In genomic region chr5:120117161-120117560, GRCm38 (mm10) we compare ENCODE assay signal across 7 mouse cellular contexts. TPM values are rescaled to one million over a fixed set of nuclear protein-coding genes. Genes with fewer than 3 reads are reported as not detected.
DNase-seq lines count a peak whose midpoint lies in the region; ATAC-seq and TF ChIP-seq lines count a peak whose summit lies in the region.
"Not testable (repeated sequence)": the region's sequence is repeated elsewhere in the genome, so short reads cannot be mapped to it uniquely, and the experiment has no call there.

No protein-coding gene starts in this region.

- H3K27me3 ChIP-seq in embryonic facial prominence, embryonic 14.5 days (replicated peaks; ENCODE audit: control insufficient read depth, insufficient read depth, low read length); heart, adult 2 months (ENCODE audit: control insufficient read depth, insufficient read depth, low read length); hindbrain, embryonic 14.5 days (ENCODE audit: control insufficient read depth, insufficient read depth, low read length); liver, postnatal 0 days (ENCODE audit: insufficient read depth, low read length); midbrain, embryonic 16.5 days (ENCODE audit: control insufficient read depth, insufficient read depth, low read depth, low read length): not testable (repeated sequence)

- H3K9me3 ChIP-seq in ES-E14 (ENCODE audit: control insufficient read depth, insufficient read depth, low read depth, low read length); embryonic facial prominence, embryonic 14.5 days (ENCODE audit: control insufficient read depth, low read length); hindbrain, embryonic 14.5 days (ENCODE audit: control insufficient read depth, low read length); liver, postnatal 0 days (ENCODE audit: low read length); midbrain, embryonic 16.5 days (replicated peaks; ENCODE audit: control insufficient read depth, low read length, poor library complexity, severe bottlenecking): not testable (repeated sequence)

- not testable (repeated sequence) for H3K27ac ChIP-seq in ES-E14 (ENCODE audit: insufficient read depth, low read depth, low read length, poor library complexity, severe bottlenecking); embryonic facial prominence, embryonic 14.5 days (replicated peaks; ENCODE audit: low read depth, low read length); heart, adult 2 months; hindbrain, embryonic 14.5 days; left cerebral cortex, adult 2 months; liver, postnatal 0 days (ENCODE audit: low read depth); midbrain, embryonic 16.5 days (ENCODE audit: low read length)

- H3K4me2 ChIP-seq in embryonic facial prominence, embryonic 14.5 days (ENCODE audit: low read depth, low read length), result peak overlapping the region; percentile 94
- H3K4me2 ChIP-seq in hindbrain, embryonic 14.5 days (replicated peaks), result peak overlapping the region; percentile 91
- H3K4me2 ChIP-seq in liver, postnatal 0 days (ENCODE audit: low read depth, low read length), result peak overlapping the region; percentile 89
- H3K4me2 ChIP-seq in midbrain, embryonic 16.5 days (ENCODE audit: low read length), result peak overlapping the region; percentile 83

- H3K4me1 ChIP-seq in ES-E14 (ENCODE audit: control insufficient read depth in 2 of 2, insufficient read depth in 2 of 2, low read length in 2 of 2, poor library complexity in 1 of 2); embryonic facial prominence, embryonic 14.5 days (ENCODE audit: control insufficient read depth, insufficient read depth, low read length); heart, adult 2 months (ENCODE audit: control insufficient read depth, insufficient read depth, low read length); hindbrain, embryonic 14.5 days (replicated peaks; ENCODE audit: control insufficient read depth, insufficient read depth, low read length); midbrain, embryonic 16.5 days (ENCODE audit: control insufficient read depth, insufficient read depth, low read length): not testable (repeated sequence)
- H3K4me1 ChIP-seq in liver, postnatal 0 days (ENCODE audit: insufficient read depth), result peaks cover 12% of the 10 kb centered on the region

- peak overlapping the region; percentile 87 to 96; a peak in 3 of 4 replicates for H3K4me3 ChIP-seq in ES-E14 (ENCODE audit: insufficient read depth in 1 of 2, low read depth in 1 of 2, low read length in 2 of 2, poor library complexity in 1 of 2, severe bottlenecking in 1 of 2)
- H3K4me3 ChIP-seq in embryonic facial prominence, embryonic 14.5 days (ENCODE audit: low read depth, low read length), result peak overlapping the region; percentile 78
- peak overlapping the region; percentile 85 for H3K4me3 ChIP-seq in heart, adult 2 months
- peak overlapping the region; percentile 86 for H3K4me3 ChIP-seq in hindbrain, embryonic 14.5 days (replicated peaks; ENCODE audit: low read length)
- peak overlapping the region; percentile 89 for H3K4me3 ChIP-seq in left cerebral cortex, adult 2 months
- H3K4me3 ChIP-seq in liver, postnatal 0 days (ENCODE audit: low read depth, low read length), result peak overlapping the region; percentile 68
- H3K4me3 ChIP-seq in midbrain, embryonic 16.5 days (ENCODE audit: low read depth, low read length), result peak overlapping the region; percentile 64

- in situ Hi-C loops in ES-E14 (cut with MboI; ENCODE audit: low sequenced_read_pairs in 2 of 2, unreplicated experiment in 2 of 2), result not testable (repeated sequence)

- not testable (repeated sequence) for H3K9ac ChIP-seq in ES-E14 (ENCODE audit: insufficient read depth, low read depth, low read length, poor library complexity, severe bottlenecking); embryonic facial prominence, embryonic 14.5 days (ENCODE audit: low read depth, low read length); heart, adult 2 months (ENCODE audit: low read depth, low read length); hindbrain, embryonic 14.5 days; liver, postnatal 0 days (replicated peaks); midbrain, embryonic 16.5 days (ENCODE audit: low read depth, low read length)

- TF ChIP-seq EP300 in heart, adult 2 months (IDR thresholded peaks at IDR 0.05; ENCODE audit: insufficient read depth, low read depth, low read length); liver, postnatal 0 days (IDR thresholded peaks at IDR 0.05; ENCODE audit: low read depth): not testable (repeated sequence)

- TF ChIP-seq POLR2A in heart, adult 2 months (IDR thresholded peaks at IDR 0.05; ENCODE audit: insufficient read depth, low read depth, low read length), result not testable (repeated sequence)

- not testable (repeated sequence) for H3K79me2 ChIP-seq in heart, adult 2 months (replicated peaks; ENCODE audit: control insufficient read depth, insufficient read depth, low read length)

- not testable (repeated sequence) for DNase-seq in ES-E14 (ENCODE audit: low read depth, low spot score); embryonic facial prominence, embryonic 14.5 days (ENCODE audit: low spot score); heart, adult 2 months; hindbrain, embryonic 14.5 days (ENCODE audit: low spot score); left cerebral cortex, adult 2 months (ENCODE audit: extremely low spot score in 1 of 2, low spot score in 2 of 2); liver, postnatal 0 days

- intact Hi-C loops in heart, adult 2 months (cut with DNase I); left cerebral cortex, adult 2 months (cut with DNase I): not testable (repeated sequence)

- WGBS in embryonic facial prominence, embryonic 14.5 days, result 52% methylated on average over 3 of the region's 3 CpGs
- WGBS in heart, adult 2 months, result 54% methylated on average over 3 of the region's 3 CpGs
- 57% methylated on average over 3 of the region's 3 CpGs for WGBS in hindbrain, embryonic 14.5 days
- WGBS in liver, postnatal 0 days (ENCODE audit: insufficient replicate concordance), result 49% methylated on average over 3 of the region's 3 CpGs
- 58% methylated on average over 3 of the region's 3 CpGs for WGBS in midbrain, embryonic 16.5 days

- not testable (repeated sequence) for TF ChIP-seq CTCF in heart, adult 2 months (IDR thresholded peaks at IDR 0.05); liver, postnatal 0 days (IDR thresholded peaks at IDR 0.05; ENCODE audit: low read depth)
- TF ChIP-seq CTCF in left cerebral cortex, adult 2 months (IDR thresholded peaks at IDR 0.05), result peak; percentile 16

- ATAC-seq in embryonic facial prominence, embryonic 14.5 days (ENCODE audit: low read depth); hindbrain, embryonic 14.5 days (ENCODE audit: low FRiP score); liver, postnatal 0 days; midbrain, embryonic 16.5 days: not testable (repeated sequence)

- H3K36me3 ChIP-seq in ES-E14 (ENCODE audit: control insufficient read depth, insufficient read depth, low read length, poor library complexity, severe bottlenecking), result peaks cover 34% of the 10 kb centered on the region
- peaks cover 35% of the 10 kb centered on the region for H3K36me3 ChIP-seq in embryonic facial prominence, embryonic 14.5 days (ENCODE audit: control insufficient read depth, insufficient read depth, low read length)
- H3K36me3 ChIP-seq in heart, adult 2 months (ENCODE audit: control insufficient read depth, insufficient read depth, low read length), result not testable (repeated sequence)
- peaks cover 35% of the 10 kb centered on the region for H3K36me3 ChIP-seq in hindbrain, embryonic 14.5 days (replicated peaks; ENCODE audit: control insufficient read depth, insufficient read depth)
- peaks cover 27% of the 10 kb centered on the region for H3K36me3 ChIP-seq in liver, postnatal 0 days (replicated peaks; ENCODE audit: insufficient read depth, low read length)
- peaks cover 15% of the 10 kb centered on the region for H3K36me3 ChIP-seq in midbrain, embryonic 16.5 days (ENCODE audit: control insufficient read depth, insufficient read depth, low read length)

RNA-seq across cellular contexts. Expression of gene Rbm19, which starts 0.9 kb away (rescaled TPM):
- total RNA-seq in ES-E14 (2012; rRNA removed), result 66.1 and 67.6 TPM in 2 replicates
- polyA plus RNA-seq in embryonic facial prominence, embryonic 14.5 days (2014; fragmentation: Nextera tagmentation; extraction: Ambion mirVana), result 14.4 and 18.7 TPM in 2 replicates
- total RNA-seq in heart, adult 2 months (2021), result 10 to 100 TPM; 19.6 to 22.1 TPM
- polyA plus RNA-seq in heart, adult 2 months (2012; rRNA removed), result 8.6 and 11.6 TPM in 2 replicates
- polyA plus RNA-seq in hindbrain, embryonic 14.5 days (2014; fragmentation: Nextera tagmentation; extraction: Ambion mirVana), result 17.5 and 20.2 TPM in 2 replicates
- total RNA-seq in left cerebral cortex, adult 2 months (2021), result 10 to 100 TPM; 19.7 to 21.9 TPM
- 6.8 and 6.9 TPM in 2 replicates for polyA plus RNA-seq in liver, postnatal 0 days (2015; fragmentation: Nextera tagmentation; extraction: Ambion mirVana)
- 18.7 and 19.3 TPM in 2 replicates for polyA plus RNA-seq in midbrain, embryonic 16.5 days (2015; fragmentation: Nextera tagmentation; extraction: Ambion mirVana)
